Mouse (Mus musculus) liver (tissue): ENCODE data around the gene H60c.
"Not testable (repeated sequence)": the region's sequence is repeated elsewhere in the genome, so short reads cannot be mapped to it uniquely, and the experiment has no call there.

Experiments used
- DNase-seq: peaks from one replicate; pipeline ENCODE4 v3.0.0-alpha.2; 2020; ENCODE audit warnings: mixed read lengths

Gene H60c

DNA sequence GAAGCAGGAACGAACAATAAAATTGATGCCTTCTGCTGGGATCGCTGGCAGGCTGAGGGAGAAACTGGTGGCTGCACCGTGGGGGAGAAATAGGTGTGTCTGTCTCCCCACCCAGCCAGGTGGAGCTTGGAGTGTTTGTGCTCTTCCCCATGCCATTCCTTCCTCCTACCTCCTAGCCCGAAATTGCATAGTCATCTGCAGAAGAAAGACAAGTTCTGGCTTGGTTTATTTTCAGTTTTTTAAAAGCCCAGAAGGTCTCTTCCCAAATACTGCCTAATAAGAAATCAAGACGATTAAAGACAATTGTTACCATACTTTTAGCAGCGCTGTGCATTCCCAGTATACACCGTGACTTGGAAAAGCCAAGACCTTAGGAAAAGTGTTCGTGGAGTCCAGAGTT lies at the start of gene H60c:
Gene H60c, minus strand, starts transcription at position 101 of the 400 bp plus-strand sequence.
- no peak for DNase-seq

DNA sequence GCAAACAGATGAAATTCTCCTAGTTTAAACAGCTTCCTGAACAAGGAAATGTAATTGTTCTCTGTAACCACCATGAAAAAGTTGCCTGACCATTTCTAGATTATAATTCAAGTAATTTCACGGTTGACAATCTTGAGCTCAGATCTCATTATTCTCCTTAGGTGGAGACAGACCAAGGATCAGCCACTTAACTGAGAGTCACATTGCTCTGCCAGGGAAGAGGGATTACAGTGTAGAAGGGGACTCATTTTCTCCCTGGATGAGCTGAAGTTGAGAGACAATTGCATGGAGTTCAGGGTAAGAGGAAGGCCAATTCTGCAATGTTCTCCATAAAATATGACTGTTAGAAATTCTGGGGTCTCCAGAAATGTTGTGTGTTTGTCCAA lies 41.2 kb upstream of the H60c start:
- no peak for DNase-seq

DNA sequence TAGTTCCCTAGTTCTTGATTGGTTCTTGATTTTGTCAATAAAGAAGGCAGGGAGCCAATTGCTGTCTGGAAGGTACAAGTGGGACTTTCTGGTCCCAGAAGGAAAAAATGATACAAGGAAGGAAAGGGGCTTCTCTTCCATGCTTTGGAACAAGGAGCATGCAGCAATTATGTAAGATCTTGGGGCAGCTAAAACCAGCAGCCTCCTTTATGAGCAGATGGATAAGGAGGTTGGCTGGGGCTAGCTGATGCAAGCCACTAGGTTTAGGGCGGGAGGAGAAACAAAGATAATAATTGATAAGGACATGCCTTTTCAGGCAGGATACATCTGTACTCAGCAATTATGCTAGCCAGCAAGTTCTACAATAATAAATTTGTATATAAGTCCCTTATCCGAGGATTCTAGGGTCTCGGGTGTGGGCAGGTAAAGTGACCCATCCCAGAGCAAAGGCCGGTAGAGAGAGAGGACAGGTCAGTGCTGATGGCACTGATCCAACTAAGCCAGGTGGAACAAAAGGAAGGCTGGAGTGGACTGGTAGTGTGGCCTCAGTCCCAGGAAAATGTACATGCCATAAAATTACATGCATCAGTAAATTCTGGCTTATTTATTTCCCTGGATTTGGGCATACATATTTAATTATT lies 40.7 kb upstream of the H60c start:
- no peak for DNase-seq

DNA sequence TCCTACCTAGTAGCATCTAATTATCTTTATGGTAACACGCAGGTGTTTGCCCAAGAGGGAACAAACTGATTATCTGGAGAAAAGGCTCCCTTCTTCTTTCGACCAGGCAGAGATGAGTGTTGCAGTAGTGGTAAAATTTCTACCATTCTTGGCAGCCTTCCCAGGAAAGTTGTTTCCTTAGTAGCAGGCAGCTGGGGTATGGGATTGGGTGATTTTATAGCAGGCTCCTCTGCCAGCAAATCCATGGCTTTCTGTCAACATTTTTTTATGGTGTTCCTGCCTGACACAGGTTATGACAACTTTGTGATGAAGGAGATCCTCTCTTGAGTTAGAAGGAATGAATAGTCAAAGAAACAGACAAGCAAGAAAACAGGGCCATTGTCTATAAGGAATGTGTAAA lies 40.2 kb upstream of the H60c start:
- DNase-seq: no peak

DNA sequence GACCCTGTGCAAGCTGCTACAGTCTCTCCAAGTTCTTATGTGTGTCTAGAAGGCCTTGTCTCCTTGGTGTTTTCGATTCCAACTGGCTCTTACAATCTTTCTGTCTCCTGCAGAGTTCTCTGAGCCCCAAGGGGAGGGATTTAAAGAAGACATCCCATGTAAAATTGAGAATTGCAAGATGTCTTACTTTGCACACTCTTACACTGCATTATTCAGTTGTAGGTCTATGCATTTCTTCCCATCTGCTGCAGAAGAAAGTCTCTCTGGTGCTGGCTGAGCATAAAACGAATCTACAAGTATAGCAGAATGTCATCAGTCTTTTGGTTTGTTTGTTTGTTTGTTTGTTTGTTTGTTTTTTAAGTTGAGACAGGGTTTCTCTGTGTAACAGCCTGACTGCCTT lies 26.4 kb upstream of the H60c start:
- DNase-seq: no peak

DNA sequence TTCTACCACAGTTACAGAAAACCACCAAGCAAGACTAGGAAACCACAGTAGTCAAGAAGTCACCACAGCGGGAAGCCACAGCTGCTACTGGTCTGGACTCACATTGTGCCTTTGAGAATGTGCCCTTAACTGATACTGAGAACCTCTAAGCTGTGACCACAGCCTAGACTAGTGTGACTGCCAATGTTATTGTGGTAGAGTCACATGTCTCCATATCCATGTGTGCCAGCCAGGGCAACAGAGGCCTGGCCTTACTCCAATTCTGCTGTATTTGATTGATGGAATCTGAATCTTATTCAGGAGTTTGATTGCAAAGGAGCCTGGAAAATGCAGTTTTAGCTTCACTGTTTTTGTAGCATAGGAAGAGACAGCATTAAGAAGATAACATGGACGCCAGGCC lies 13.5 kb upstream of the H60c start:
- DNase-seq: no peak

DNA sequence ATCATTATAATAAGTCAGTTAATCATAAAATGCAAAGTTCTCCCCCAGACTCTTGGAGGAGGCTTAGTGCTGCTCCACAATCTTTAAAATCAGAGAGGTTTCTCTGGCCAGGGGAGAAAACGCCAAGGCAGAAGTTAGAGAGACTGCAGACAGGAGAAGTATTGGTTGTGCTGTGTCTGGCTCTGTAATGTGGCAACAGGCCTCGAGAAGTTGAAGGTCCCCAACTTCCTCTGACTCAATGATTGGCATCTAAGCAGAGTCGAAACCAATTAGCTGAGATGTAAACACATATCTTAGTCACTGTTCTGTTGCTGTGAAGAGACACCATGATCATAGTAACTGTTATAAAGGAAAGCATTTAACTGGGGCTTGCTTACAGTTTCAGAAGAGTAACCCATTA lies 6.5 kb upstream of the H60c start:
- no peak for DNase-seq

DNA sequence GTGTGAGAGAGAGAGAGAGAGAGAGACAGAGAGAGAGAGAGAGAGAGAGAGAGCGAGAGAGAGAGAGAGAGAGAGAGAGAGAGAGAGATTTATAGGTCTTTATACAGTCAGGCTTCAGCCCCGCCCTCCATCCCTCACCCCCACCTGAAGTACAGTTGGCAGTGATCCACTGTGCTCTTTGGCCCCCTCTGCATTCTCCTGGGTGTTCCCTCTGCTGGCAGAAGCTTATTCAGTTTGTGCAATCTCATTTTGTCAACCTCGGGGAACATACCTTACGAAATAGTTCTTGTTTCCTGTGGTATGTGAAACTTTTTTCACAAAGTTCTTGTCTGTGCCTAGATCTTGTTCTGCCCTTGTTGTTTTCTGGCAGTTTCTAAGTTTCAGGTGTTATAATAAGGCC lies 3.5 kb upstream of the H60c start:
- peak; percentile 30 for DNase-seq

DNA sequence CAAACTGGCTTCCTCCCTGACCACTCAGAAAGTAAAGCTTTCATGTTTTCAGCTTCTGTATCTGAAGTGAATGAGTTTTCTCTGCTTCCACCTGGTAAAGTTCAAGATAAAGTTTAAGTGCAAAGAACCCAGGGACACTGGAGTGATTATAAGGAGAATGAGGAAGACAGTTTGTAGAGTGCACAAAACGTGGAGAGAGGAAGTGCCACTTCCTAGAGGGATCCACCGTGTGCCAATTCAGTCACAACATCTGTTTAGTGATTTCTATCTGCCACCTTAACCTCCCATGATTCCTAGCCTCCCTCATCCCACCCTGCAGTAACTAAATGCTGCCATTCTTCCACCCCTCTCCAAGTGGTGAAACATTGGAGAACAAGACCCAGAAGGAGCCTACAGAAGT lies 842 bp downstream of the H60c start:
- no peak for DNase-seq

DNA sequence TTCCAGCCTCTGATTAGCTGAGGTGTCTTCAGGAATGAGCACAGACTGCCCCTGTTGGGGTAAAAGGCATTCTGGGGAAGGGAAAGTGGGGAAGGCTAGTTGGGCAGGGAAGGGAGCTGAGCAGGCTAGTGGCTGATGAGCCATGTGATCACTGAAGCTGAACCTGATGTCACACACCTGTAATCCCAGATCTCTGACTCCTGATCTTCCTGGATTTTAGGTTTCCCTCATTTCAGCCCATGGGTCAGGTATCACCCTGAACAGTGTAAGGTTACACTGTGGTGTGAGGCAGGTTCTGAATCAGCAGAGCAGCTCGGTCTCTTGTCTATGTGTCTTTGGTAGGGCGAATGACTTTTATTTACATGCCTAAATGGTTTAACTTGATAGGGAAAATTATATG lies 4.8 kb downstream of the H60c start:
- no peak for DNase-seq

DNA sequence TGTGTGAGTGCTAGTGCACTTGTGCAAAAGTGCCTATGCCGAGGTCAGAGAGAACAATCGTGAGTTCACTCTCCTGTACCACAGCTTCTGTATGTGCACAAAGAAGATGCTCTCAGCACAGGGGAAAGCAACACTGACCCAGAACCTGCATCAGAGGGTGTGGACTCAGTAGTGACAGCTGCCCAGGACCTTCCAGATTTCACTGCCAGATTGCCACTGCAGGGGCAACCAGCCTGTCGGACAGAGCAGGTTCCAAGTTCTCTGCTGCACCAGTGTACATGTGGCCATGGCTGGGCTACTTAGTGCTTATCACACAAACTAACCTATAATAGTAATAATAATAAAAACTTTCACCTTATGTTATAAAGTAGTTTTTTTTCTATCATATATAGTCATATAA lies 10.2 kb downstream of the H60c start:
- DNase-seq: no peak

DNA sequence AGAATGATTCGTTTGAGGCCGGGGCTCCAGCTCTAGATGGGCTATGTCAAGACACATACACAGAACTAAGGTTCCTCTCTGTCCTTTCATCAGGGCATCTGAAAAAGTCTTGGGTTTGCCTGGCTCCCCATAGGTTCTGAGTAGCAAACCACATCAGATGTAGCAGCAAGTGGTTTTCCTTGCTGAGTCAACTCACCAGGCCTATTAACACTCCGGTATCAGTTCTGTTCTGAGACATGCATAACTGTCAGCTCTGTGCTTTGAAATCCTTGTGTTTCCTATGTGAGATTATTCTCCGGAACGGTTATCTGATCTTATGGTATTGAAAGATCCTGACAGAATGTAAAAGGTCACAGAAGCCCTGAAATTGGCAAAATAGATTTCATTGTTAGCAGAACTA lies 29.1 kb downstream of the H60c start:
- DNase-seq: not testable (repeated sequence)

DNA sequence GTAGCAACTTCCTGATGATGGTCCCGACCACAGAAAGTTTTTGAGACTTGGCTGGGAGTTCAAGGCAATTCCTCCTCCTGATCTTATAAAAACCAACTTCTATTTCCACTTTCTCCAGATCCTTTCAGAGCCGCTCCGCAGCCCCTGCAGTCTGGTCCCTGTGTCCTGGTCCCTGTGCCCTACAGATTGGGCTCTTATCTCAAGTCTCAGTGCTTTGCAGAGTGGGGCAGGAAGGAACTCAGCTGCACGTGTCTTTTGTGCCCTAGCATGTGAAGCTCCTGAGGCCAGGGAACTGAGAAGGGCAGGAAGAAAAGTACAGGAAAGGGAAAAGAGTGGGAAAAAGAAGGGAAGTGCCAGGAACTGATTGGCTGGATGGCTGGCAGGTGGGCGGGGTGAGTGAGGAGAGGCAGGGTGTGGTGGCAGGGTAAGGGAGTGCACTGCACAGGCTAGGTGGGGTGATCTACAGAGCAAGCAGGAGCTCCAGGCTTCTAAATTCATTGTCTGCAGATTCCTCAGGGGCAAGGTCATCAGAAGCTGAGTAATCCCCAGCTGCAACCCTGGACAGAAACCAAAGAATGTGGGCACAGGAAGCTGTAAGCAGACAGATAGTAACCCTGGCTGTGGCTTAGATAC lies 30.8 kb downstream of the H60c start:
- peak; percentile 7 for DNase-seq

DNA sequence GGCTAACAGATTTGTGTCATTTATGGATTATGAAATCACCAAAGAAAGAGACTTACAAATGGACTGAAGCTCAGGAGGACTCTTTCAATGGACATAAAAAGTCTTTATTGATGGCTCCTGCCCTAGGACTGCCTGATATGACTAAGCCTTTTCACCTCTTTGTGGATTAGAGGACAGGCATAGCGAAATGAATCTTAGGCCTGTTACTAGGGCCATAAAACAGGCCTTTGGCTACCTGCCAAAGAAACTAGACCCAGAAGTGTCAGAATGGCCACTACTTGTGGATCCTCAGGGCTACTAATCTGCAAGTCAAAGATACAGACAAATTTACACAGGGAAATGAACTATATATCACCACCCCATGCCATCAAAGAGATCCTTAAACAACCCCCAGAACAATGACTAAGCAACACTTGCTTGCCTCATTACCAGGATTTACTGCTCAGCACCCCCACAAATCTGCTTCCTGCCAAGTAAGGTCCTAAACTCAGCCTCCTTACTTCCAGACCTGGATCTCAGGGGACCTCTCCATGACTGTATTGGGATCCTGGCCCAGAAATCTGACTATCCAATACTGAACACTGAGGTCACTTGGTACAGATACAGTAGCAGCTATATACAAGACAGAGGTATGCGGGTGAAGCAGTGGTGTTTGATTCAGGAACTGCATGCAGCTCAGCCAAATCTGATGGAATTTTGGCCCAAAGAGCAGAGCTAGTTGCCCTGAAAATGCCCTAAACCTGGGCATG lies 39.0 kb downstream of the H60c start:
- no peak for DNase-seq
